In genomic region chr19:47668399-47668798, GRCm38 (mm10) we compare ENCODE assay signal across 20 mouse cellular contexts. TPM values are rescaled to one million over a fixed set of nuclear protein-coding genes. Genes with fewer than 3 reads are reported as not detected.
DNase-seq lines count a peak whose midpoint lies in the region; ATAC-seq and TF ChIP-seq lines count a peak whose summit lies in the region.
"Had no signal": no experiment of that assay in that cellular context is flagged by ENCODE, and none has a peak within 500 bp of the region (broad histone marks: within the 10 kb centered on the region; RNA-seq: fewer than 3 reads in every experiment).

No protein-coding gene starts in this region.

- no peaks in the 10 kb centered on the region for H3K36me3 ChIP-seq in lung, postnatal 0 days (ENCODE audit: insufficient read depth, low read length)
- H3K36me3 ChIP-seq in limb, embryonic 12.5 days, result no peaks in the 10 kb centered on the region
- H3K36me3 ChIP-seq: embryonic facial prominence, embryonic 15.5 days; liver, embryonic 13.5 days; neural tube, embryonic 15.5 days had no signal

- no peak for DNase-seq in cerebellum, postnatal 4 days (ENCODE audit: low spot score in 2 of 2)
- DNase-seq in lung, postnatal 0 days (ENCODE audit: low spot score), result peak; percentile 40
- DNase-seq in lung, postnatal 25 days (ENCODE audit: low spot score), result no peak
- peak; percentile 79 for DNase-seq in cerebellum, adult 9-10 months
- no peak for DNase-seq in thymus, postnatal 10 days (ENCODE audit: low spot score in 2 of 2)
- DNase-seq in left cerebral cortex, postnatal 25 days (ENCODE audit: low spot score in 2 of 2), result no peak
- DNase-seq: adrenal gland, postnatal 10 days; gastrocnemius, adult 2 months; heart, adult 2 months; heart, postnatal 10 days; liver, embryonic 13.5 days; right cerebral cortex, adult 18-20 months; thymus, postnatal 4 days had no signal

- H3K27ac ChIP-seq in lung, postnatal 0 days (ENCODE audit: low read length), result 0 out of 2 replicates have a peak overlapping the region, but pooled peaks have one; percentile 0
- H3K27ac ChIP-seq in limb, embryonic 12.5 days, result 0 out of 2 replicates have a peak overlapping the region, but pooled peaks have one; percentile 41
- H3K27ac ChIP-seq: gastrocnemius, adult 2 months; heart, adult 2 months; liver, embryonic 13.5 days; neural tube, embryonic 15.5 days had no signal

- intact Hi-C loops in left cerebral cortex, postnatal 25 days (cut with DNase I), result no loop called here

- H3K9ac ChIP-seq in lung, postnatal 0 days (replicated peaks; ENCODE audit: low read depth), result no peak overlapping the region
- no peak overlapping the region for H3K9ac ChIP-seq in limb, embryonic 12.5 days (replicated peaks)
- H3K9ac ChIP-seq: embryonic facial prominence, embryonic 15.5 days; liver, embryonic 13.5 days; neural tube, embryonic 15.5 days had no signal

- 52% methylated on average over 9 of the region's 9 CpGs for WGBS in lung, postnatal 0 days
- 60% methylated on average over 9 of the region's 9 CpGs for WGBS in limb, embryonic 12.5 days

- H3K27me3 ChIP-seq in lung, postnatal 0 days (replicated peaks; ENCODE audit: insufficient read depth, low read length), result no peaks in the 10 kb centered on the region
- no peaks in the 10 kb centered on the region for H3K27me3 ChIP-seq in limb, embryonic 12.5 days
- H3K27me3 ChIP-seq: embryonic facial prominence, embryonic 15.5 days; liver, embryonic 13.5 days; neural tube, embryonic 15.5 days had no signal

- H3K4me2 ChIP-seq in lung, postnatal 0 days (replicated peaks; ENCODE audit: low read depth, low read length), result no peak overlapping the region
- no peak overlapping the region for H3K4me2 ChIP-seq in limb, embryonic 12.5 days
- H3K4me2 ChIP-seq: embryonic facial prominence, embryonic 15.5 days; liver, embryonic 13.5 days; neural tube, embryonic 15.5 days had no signal

- H3K4me3 ChIP-seq in lung, postnatal 0 days (ENCODE audit: low read depth, low read length), result no peak overlapping the region
- H3K4me3 ChIP-seq in limb, embryonic 12.5 days (replicated peaks), result no peak overlapping the region
- H3K4me3 ChIP-seq: embryonic facial prominence, embryonic 15.5 days; gastrocnemius, adult 2 months; heart, adult 2 months; liver, embryonic 13.5 days; neural tube, embryonic 15.5 days had no signal

- H3K9me3 ChIP-seq in lung, postnatal 0 days (ENCODE audit: low read length), result no peaks in the 10 kb centered on the region
- H3K9me3 ChIP-seq in limb, embryonic 12.5 days, result no peaks in the 10 kb centered on the region
- H3K9me3 ChIP-seq: embryonic facial prominence, embryonic 15.5 days; liver, embryonic 13.5 days; neural tube, embryonic 15.5 days had no signal

- no peaks in the 10 kb centered on the region for H3K4me1 ChIP-seq in lung, postnatal 0 days (ENCODE audit: insufficient read depth, low read depth, low read length)
- H3K4me1 ChIP-seq in limb, embryonic 12.5 days (replicated peaks), result peaks cover 20% of the 10 kb centered on the region; the same call in 1 of the 2 replicates
- H3K4me1 ChIP-seq: liver, embryonic 13.5 days; neural tube, embryonic 15.5 days had no signal

- peak; percentile 83 for ATAC-seq in cerebellum, adult (ENCODE audit: insufficient number of reproducible peaks, low FRiP score, low TSS enrichment)
- peak; percentile 66 for ATAC-seq in lung, postnatal 0 days
- ATAC-seq in limb, embryonic 12.5 days (ENCODE audit: insufficient number of reproducible peaks, insufficient read depth, low FRiP score, low TSS enrichment, low read depth), result no peak
- ATAC-seq: forebrain, embryonic 14.5 days; inflammation-experienced regulatory T-cells, adult 6 months had no signal

- no peak for TF ChIP-seq CTCF in lung, postnatal 0 days (IDR thresholded peaks at IDR 0.05)

- no peak for TF ChIP-seq EP300 in lung, postnatal 0 days (IDR thresholded peaks at IDR 0.05)

RNA-seq across cellular contexts. Expression of gene Col17a1, which starts 23.5 kb away (rescaled TPM):
- 2.5 and 3.5 TPM in 2 replicates for polyA plus RNA-seq in lung, postnatal 0 days (2015; fragmentation: Nextera tagmentation; extraction: Ambion mirVana)
- 9.1 and 9.3 TPM in 2 replicates for polyA plus RNA-seq in limb, embryonic 12.5 days (2016; fragmentation: Nextera tagmentation; extraction: Ambion mirVana)
- total RNA-seq in left cerebral cortex, postnatal 25 days (2021), result under 1 TPM; 0.62 to 0.83 TPM
- total RNA-seq: gastrocnemius, adult 2 months; megakaryocyte, adult 5-6 weeks had no signal
- polyA plus RNA-seq: inflammation-experienced regulatory T-cells, adult 6 months had no signal

Comparison
In these comparisons a context has a peak if more than half of its experiments do, and no peak if none do; other contexts are left out.
1. DNase-seq: peak in lung, postnatal 0 days (single experiment) and cerebellum, adult 9-10 months (single experiment); none in cerebellum, postnatal 4 days (0 of 2), lung, postnatal 25 days (single experiment), thymus, postnatal 10 days (0 of 2) and left cerebral cortex, postnatal 25 days (0 of 2).